Mouse (Mus musculus): ENCODE data around the gene Apopt1.
"Not testable (repeated sequence)": the region's sequence is repeated elsewhere in the genome, so short reads cannot be mapped to it uniquely, and the experiment has no call there.

The Apopt1 gene

DNA sequence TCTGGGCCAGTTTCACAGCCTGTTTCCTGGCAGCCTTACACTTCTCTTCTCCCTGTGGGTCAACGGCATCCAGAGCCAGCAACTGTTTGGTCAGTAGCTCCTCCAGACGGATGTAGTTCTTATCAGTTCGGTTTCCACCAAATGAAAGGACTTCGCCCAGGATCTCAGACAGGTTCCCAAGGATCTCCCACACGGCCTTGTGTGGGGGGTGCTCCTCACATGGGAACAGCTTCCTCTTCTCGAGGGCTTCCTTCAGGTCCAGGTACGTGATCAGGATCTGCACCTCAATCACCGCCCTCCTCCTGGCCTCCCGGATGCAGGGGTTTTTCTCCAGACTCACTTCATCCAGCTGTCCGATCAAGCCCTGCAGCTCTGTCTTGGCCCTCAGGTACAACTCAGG is 3.0 kb upstream of the Apopt1 start:
- peak in 1 of 2 experiments; percentile 33 for DNase-seq

- peak; percentile 27 to 63 for DNase-seq
Measured at GRCm38 (mm10) chr12:111712476-111712875, 585 bp upstream of the Apopt1 start.

DNA sequence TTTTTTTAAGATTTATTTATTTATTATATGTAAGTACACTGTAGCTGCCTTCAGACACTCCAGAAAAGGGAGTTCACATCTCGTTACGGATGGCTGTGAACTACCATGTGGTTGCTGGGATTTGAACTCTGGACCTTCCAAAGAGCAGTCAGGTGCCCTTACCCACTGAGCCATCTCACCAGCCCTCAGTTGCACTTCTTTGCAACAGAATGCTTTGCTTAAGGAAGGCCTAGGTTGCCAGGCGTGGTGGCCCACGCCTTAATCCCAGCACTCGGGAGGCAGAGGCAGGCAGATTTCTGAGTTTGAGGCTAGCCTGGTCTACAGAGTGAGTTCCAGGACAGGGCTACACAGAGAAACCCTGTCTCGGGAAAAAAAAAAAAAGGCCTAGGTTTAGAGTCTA is 819 bp downstream of the Apopt1 start:
- DNase-seq: peak in 1 of 2 experiments; percentile 39

- DNase-seq: no peak
Measured at GRCm38 (mm10) chr12:111716505-111716904, 3.4 kb downstream of the Apopt1 start.

DNA sequence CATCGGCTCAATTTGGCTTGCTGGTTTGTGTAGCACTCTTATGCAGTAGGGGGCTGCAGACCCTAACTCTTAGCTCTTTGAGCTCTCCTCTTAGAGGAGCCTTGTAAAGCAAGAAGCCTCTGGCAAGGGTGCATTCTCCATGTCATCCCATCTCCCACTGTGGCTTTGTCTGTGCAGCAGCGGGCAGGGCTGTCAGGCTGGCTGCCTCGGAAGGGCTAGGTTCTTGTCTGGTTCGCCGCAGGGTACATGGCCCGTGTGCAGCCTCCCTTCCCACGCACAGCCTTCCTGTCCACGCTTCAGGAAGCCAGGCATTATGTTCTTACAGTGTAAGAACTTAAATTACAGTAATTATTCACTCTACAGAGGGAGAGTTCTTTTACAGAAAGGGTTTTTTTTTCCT is 5.6 kb downstream of the Apopt1 start:
- no peak for DNase-seq

- no peak for DNase-seq
Measured at GRCm38 (mm10) chr12:111720222-111720621, 7.2 kb downstream of the Apopt1 start.

DNA sequence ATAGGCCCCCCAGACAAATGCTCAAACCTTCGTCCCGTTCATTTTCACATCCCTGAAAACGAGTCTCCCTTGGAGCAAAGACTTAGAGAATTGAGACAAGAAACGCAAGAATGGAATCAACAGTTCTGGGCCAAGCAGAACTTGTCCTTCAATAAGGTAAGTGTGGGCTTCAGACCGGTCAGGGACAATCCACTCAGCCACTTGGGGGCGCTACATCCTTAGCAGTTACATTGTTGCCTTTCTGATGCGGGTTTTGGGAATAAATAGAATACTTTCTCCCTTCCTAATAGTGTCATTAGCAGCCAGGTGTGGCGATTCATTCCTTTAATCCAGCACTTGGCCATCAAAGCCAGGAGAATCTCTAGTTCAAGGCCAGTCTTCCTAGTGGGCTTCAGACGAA is 9.6 kb downstream of the Apopt1 start:
- peak; percentile 59 to 77 for DNase-seq

DNA sequence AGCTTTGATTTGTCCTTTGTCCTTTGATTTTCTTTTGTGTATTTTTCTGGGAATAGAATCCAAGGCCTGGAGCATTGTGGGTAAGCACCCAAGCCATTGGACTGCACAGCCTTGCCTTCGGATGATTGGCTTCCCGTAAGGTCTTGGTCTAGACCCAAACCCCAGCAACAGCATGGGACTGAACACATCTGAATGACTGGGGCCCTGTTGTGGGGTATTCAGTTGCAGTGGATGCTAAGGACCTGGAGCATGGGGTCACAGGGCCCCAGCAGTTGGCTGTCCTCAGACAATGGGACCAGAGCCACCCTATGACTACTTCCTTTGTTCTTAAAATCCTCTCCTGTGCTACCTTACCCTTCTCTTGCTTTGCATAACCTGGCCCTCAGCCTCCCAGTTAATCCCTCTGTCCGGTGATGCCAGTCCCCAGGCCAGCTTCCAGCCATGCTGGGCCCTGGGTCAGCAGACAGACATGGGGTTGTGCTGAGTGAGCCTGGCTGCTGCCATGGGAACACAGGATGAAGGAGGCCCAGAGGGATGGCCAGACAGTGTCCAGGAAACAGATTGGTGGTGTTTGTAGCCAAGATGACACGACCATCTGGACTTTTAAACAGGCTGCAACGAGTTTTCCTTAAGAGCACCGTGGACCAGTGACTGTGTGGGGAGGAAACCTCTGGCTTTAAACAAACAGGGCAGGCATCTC is 11.7 kb downstream of the Apopt1 start:
- no peak for DNase-seq

- no peak for DNase-seq
Measured at GRCm38 (mm10) chr12:111725338-111726121, 12.5 kb downstream of the Apopt1 start.

GRCm38 (mm10) chr12:111726122-111726463 is 13.0 kb downstream of the Apopt1 start:
- peak; percentile 44 to 74 for DNase-seq

- DNase-seq: no peak
Measured at GRCm38 (mm10) chr12:111727956-111728355, 14.9 kb downstream of the Apopt1 start.

DNA sequence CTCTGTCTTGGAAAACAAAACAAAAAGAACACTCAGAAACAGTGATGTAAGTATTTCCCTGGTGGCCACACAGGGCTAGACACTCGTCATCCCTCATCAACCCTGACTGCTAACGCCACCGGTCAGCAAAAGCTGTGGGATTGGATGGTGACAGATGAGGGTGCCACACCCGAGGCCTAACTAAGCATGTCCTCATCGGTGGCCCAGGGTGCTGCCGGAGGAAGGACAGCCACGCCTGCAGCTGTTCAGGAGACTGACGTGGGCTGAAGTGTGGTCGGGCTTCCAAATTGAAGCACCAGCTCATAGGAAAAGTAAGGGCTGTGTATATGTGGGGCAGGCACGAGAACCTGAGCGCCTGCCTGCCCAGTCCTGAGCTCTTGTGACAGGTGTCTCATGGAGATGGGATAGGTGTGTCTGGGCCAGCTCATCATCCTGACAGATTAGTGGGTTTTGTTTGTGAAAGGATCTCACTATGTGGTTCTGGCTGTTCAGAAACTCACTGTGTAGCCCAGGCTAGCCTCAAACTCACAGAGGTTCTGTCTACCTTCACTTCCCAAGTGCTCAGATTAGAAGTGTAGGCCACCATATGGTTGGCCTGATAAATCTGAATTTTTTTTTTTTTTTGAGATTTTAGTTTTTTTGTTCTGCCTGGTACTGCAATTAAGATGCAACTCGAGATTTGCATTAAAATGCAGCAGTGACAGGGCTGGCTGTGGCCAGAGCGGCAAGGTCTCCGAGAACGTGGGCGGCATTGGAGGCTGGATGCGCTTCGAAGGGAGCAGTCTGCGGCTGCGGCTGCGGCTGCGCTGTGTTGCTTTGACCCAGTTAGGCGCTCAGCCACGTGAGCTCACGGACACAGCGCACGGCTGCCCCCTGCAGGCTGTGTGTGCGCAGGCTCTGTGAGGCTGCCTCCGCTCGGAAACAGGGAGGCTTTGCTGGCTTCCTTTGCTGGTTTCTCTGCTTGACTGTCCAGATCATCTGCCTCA is 19.1 kb downstream of the Apopt1 start:
- peak; percentile 91 to 92 for DNase-seq

- no peak for DNase-seq
Measured at GRCm38 (mm10) chr12:111732921-111733320, 19.9 kb downstream of the Apopt1 start.

GRCm38 (mm10) chr12:111734912-111735311 is 21.9 kb downstream of the Apopt1 start:
- DNase-seq: no peak

- not testable (repeated sequence) for DNase-seq
Measured at GRCm38 (mm10) chr12:111736676-111737075, 23.6 kb downstream of the Apopt1 start.

- no peak for DNase-seq
Measured at GRCm38 (mm10) chr12:111737370-111737769, 24.3 kb downstream of the Apopt1 start.

GRCm38 (mm10) chr12:111738754-111739153 is 25.7 kb downstream of the Apopt1 start:
- DNase-seq: peak; percentile 80 to 91

- no peak for DNase-seq
Measured at GRCm38 (mm10) chr12:111741338-111741737, 28.3 kb downstream of the Apopt1 start.

DNA sequence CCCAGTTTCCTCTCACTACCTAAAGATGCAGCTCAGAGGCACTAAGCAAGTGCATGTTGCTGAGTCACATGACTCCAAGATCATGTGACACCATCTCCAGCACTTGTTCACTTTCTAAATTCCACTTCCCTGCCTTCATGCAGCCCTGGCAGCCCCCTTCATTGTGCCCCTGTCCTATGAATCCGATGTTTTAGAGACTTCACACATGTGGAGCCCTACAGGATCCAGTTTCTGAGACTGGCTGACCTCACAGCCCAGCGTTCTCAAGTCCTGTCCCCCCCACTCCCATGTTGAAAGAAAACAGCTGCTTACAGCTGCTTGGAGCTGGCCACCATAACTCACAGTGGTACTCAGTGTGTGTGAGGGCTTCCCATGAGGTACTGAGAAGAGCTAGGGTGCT is 30.4 kb downstream of the Apopt1 start:
- peak; percentile 40 to 55 for DNase-seq

DNA sequence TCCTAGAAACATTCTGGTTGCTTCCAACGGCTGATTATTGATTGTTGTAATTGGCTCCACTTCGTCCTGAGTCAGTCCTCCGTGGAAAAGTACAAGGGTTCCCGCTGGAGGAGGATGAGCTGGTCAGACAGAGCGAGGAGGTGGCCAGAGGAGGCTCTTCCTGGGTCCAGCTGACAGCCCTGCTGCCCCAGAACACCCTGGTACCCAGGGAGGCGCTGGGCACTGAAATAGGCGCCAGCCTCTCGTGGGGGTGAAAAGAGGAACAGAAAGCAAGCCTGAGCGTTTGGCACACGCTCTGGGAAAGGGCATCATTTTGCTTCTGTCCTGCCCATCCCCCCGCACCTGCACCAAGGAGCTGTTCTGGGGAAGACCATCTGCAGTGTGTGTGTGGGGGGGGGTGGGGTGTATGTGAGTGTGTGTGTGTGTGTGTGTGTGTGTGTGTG is 30.9 kb downstream of the Apopt1 start:
- DNase-seq: peak in 1 of 2 experiments; percentile 19

- no peak for DNase-seq
Measured at GRCm38 (mm10) chr12:111745274-111745673, 32.2 kb downstream of the Apopt1 start.

- peak; percentile 77 to 87 for DNase-seq
Measured at GRCm38 (mm10) chr12:111746091-111746490, 33.0 kb downstream of the Apopt1 start.

GRCm38 (mm10) chr12:111747421-111747820 is 34.4 kb downstream of the Apopt1 start:
- DNase-seq: no peak
